Mouse (Mus musculus) ES-Bruce4 (cell line): ENCODE measurements at regions not wholly inside any gene's neighbourhood (a gene's known extent, or its start where the extent isn't known, plus 50 kb on each side); places are given as distances from the start of the nearest gene placed in this dataset.

Source experiments
- CTCF ChIP-seq: IDR thresholded peaks from one replicate; pipeline ENCODE4 v1.8.1; 2011; ENCODE audit warnings: low read depth, low read length
- EP300 ChIP-seq: IDR thresholded peaks from 2 replicates; pipeline ENCODE4 v1.6.1; 2011; ENCODE audit warnings: low read depth, low read length; ENCODE audit not compliant: insufficient read depth
- POLR2A ChIP-seq: IDR thresholded peaks from one replicate; pipeline ENCODE4 v1.8.1; 2011; ENCODE audit warnings: low read length; ENCODE audit not compliant: insufficient read depth

GRCm38 (mm10) chr9:12935016-12935415 lies 310.6 kb downstream of the Jrkl start:
- TF ChIP-seq CTCF (no peak), POLR2A (no peak), EP300 (no peak)
